Mouse (Mus musculus): ENCODE data around the gene Atg101.

The Atg101 gene

DNA sequence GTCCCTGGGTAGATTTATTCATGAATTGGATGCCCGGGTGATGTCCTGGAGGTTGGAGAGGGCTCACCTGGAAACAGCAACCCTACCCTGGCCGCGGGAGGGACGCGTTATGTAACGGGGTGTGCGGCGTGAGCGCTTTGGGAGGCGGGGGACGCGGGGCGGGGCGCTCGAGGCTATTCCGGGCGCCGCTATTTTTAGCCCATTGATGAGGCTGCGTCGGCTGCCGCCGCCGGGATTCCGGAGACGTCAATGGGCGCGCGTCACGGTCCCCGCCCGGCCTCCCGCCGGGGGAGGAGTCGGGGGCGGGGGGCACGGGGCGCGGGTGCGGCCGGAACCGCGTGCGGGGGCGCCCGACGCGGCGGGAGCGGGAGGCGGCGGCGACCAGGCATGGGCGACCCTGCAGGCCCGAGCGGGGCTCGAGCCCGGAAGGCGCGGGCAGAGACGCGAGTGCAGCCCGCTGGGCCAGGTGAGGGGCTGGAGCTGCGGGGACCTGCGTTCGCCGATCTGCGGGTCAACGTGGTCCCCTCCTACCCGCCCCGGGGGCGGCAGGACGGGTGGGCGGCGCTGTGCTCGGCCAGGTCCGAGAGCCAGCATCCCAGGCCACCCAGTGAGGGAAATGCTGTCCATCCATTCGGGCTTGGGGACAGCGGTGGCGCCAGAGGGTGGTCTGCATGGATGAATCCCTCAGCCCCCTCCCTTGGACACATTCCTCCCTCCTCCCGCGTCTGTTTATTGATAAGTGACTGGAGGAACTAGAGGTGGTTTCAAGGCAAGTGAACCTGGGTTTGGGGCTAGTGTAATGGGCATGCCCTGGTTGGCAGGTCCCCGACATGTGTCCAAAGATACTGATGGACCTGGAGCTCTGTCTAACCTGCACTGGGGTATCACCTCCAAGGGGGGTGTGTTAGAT is 29.9 kb upstream of the Atg101 start, which contains the start of gene Nr4a1:
Nr4a1 (plus strand) TSS at position 384 of the 910 bp plus-strand sequence.
- no peak for DNase-seq (ENCODE audit: low read depth, low spot score)

DNA sequence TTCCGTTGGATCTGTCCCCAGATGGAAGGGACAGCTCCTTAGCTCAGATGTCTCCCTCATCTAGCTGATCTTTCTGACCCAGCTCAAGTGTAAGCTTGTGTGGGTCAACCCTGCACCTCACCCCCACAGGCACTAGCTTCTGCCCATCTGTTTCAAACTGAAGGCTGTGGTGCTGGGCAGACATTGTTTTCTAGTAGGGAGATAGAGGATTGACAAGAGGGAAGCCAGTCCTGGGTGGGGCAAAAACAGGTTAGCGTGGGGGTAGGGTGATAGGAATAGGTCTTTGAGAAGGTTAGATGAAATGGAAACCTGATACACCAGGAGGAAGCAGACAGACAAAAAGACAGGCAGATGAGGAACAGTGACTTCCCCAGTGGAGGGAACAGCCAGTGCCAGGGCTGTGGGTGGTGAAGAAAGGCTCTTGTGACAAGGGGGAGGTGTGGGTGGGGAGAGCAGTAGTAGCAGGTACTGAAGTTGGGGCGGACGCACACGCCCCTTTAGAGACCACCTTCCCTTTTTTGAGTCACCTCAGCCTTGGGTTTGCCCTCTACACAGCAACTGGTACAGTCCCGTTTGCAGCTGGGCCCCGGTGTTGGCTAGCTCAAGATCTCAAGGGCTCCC is 28.1 kb upstream of the Atg101 start:
- no peak for DNase-seq (ENCODE audit: low read depth, low spot score)

DNA sequence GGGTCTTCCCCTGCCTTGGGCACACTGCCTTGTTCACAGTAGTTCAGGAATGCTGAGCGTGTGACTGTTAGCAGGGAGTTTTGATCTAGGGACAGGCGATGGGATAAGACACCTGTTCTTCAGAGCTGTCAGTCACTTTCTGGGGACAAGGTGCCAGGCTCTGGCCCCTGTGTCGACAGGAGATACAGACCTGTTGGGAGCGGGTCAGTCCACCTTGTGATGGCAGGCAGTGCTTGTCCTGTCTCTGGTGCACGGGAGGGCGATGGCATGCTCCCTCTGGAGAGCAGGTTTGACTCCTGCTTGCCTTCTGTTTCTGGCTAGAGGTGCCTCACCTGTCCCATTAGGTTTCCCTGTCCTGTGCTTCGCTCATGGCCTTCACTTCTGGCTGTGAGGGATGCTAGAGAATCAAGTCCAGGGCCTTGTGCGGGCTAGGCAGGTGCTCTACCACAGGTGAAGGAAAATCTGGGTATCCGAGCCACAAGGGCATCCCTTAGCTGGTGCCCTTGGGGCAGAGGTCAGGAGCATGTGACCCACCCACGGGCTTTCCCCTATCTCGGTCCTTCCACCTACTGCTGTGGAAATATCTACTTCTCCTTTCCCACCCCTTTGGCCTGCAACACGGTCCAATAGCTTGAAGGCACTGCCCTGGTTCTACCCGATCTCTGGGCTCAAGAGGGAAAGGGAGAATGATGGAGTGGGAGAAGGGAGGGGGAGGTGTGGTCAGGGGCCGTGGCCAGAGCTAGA is 27.4 kb upstream of the Atg101 start:
- DNase-seq (ENCODE audit: low read depth, low spot score): no peak

- DNase-seq (ENCODE audit: low read depth, low spot score): no peak
Measured at GRCm38 (mm10) chr15:101258420-101258819, 25.7 kb upstream of the Atg101 start.

GRCm38 (mm10) chr15:101259922-101260321 is 24.1 kb upstream of the Atg101 start:
- no peak for DNase-seq (ENCODE audit: low read depth, low spot score)

GRCm38 (mm10) chr15:101260387-101260786 is 23.7 kb upstream of the Atg101 start:
- no peak for DNase-seq (ENCODE audit: low read depth, low spot score)

DNA sequence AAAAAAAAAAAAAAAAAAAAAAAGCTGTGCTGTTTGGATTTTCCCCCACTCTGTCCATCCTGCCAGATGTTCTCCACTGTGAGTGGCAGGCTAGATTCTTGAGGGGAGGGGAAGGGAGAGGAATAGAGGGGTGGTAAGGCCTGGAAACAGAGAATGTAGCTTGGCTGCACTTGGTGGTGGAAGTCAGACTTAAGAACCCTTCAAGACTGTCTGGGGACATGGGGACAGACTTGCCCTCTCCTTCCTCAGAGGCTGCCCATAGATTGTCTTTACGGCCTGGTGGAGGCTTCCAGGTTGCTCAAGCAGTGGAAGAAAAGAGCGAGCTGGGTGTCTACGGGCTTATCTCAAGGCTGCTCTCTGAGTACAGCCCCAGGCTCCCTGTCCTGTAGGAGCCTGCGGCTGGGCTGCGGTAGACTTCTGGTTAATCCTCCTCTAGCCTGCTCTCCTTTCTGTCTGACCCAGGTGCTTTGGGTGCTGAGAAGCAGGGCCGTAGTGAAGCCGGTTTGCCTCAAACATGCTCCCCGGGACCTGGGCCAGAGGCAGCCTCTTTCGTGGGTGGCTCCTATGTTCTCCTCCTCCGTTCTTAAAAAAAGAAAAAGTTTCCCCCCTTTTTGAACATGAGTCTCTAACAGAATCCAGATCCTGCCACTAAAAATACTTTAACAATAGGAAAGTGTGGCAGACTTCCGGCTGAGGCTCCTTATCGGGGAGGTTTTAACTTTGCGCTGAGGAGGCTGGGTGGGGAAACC is 23.0 kb upstream of the Atg101 start:
- no peak for DNase-seq (ENCODE audit: low read depth, low spot score)

GRCm38 (mm10) chr15:101262502-101262901 is 21.6 kb upstream of the Atg101 start:
- DNase-seq (ENCODE audit: low read depth, low spot score): no peak

GRCm38 (mm10) chr15:101266132-101266963 is 17.7 kb upstream of the Atg101 start:
- DNase-seq (ENCODE audit: low read depth, low spot score): no peak

DNA sequence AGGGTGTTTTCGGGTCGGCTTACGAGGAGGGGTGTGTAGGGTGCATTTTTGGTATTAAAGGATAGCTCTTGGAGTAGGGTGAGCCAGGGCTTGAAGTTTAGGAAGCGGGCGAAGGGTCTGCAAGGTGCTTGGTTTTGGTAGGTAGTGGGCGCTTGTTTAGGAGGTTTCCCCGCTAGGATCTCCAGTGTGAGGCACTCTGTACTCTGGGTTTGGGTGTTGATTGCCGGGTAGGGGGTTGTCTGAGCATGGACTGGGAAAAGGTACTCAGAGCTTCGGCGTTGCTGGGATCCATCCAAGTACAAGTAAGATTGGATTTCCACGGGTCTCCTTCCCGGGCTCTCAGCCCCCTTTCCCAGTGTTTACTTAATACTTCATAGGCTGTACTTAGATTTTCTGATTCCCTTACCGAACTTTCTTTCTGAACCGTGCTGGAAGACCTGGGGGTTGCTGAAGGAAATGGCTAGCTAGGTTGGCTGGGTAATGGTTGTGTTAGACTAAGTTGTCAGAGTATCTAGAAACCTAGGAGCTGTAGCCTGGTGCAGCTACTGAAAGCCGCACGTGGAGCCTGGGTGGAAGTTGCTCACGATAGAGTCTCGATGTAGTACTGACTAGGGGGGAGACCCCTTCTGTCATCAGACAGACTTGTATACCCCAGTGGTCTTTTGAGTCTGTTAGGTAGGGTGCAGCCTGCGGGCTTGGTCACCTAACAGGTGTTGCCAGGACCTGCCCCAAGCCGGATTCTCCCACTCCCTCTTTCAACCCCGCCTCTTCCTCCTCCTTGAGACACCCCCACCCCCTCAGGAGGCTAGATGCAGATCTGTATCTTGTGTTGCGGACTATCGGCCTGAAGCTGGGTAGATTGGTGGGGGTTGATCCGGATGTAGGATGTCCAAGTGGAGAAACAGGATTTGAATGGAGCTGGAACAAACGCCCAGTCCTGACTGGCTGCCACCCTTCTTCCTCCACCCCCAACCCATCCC is 16.7 kb upstream of the Atg101 start:
- DNase-seq (ENCODE audit: low read depth, low spot score): no peak

DNA sequence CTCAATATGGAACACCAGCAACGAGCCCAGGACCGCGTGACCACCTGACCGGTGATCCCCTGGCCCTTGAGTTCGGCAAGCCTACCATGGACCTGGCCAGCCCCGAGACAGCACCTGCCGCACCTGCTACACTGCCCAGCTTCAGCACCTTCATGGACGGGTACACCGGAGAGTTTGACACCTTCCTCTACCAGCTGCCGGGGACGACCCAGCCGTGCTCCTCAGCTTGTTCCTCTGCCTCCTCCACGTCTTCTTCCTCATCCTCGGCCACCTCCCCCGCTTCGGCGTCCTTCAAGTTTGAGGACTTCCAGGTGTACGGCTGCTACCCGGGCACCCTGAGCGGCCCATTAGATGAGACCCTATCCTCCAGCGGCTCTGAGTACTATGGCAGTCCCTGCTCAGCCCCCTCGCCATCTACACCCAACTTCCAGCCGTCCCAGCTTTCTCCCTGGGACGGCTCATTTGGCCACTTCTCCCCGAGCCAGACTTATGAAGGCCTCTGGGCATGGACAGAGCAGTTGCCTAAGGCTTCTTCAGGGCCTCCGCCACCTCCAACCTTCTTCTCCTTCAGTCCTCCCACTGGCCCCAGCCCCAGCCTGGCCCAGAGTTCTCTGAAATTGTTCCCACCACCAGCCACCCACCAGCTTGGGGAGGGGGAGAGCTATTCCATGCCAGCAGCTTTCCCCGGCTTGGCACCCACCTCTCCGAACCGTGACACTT is 13.8 kb upstream of the Atg101 start:
- no peak for DNase-seq (ENCODE audit: low read depth, low spot score)

GRCm38 (mm10) chr15:101271107-101271506 is 13.0 kb upstream of the Atg101 start:
- no peak for DNase-seq (ENCODE audit: low read depth, low spot score)

GRCm38 (mm10) chr15:101271513-101271912 is 12.6 kb upstream of the Atg101 start:
- no peak for DNase-seq (ENCODE audit: low read depth, low spot score)

DNA sequence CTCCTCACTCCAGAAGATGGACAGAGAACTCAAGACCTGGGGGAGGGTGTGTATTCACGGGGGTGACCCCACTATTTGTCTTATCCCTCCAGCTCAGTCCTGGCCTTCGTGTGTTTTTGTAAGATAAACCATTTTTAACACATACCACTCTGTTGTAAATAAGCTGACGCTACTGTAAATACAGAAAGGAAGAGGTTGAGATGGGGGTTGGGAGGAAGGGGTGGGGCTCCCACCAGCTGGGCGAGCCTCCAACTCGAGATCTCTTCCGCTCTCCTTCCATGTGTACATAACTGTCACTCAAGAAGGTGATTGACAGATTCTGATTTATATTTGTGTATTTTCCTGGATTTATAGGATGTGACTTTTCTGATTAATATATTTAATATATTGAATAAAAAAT is 9.7 kb upstream of the Atg101 start:
- DNase-seq (ENCODE audit: low read depth, low spot score): no peak

DNA sequence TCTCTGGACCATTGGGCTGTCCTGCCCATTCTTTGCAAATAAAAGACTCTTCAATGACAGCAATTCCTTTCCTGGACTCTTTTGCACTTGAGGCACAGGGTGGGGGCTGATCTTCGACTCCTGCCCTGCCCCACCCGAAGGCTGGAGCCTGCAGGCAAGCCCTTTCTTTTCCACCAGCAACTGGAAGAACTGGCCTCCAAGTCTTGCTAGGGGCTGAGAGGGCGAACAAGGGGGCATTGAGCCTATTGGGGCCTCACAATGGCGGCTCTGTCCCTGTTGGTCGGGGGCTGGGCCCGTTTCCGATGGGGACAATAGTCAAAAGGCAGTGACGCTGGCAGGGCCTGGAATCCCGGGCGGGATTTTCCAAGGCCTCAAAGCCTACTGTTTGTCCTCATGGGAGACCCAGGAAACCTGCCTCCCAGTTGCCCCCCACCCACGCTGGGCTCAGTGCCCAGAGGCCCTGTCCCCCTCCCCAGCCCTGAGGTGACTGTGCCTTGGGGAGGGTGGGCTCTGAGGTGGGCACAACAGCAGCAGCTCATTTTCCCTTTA is 6.6 kb upstream of the Atg101 start:
- no peak for DNase-seq (ENCODE audit: low read depth, low spot score)

GRCm38 (mm10) chr15:101278589-101278988 is 5.5 kb upstream of the Atg101 start:
- no peak for DNase-seq (ENCODE audit: low read depth, low spot score)

DNA sequence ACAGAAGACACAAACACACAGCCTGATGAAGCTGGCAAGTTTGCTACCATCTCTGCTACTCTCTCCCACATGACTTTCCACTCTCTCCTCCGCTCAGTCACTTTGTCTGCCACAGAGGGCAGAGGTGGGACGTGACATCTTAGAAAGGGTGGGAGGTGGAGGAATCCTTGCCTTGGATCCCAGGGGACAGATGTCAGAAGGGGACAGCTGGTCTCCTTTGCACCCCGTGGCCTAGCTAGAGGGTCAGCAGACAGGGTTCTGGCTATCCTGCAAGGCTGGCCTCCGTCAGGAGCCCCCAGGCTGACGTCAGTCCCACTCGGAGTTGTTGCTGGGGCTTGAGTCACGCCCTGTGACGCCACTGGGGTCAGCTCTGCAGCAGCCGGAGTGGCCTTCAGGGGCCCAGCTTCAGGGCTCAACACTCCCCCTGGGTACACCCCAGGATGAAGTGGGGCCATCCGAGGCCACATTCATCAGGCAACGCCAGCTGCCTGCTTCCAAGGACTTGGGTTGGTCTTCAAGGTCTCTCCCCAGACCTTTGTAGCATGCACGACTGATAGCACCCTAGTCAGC is 4.6 kb upstream of the Atg101 start:
- DNase-seq (ENCODE audit: low read depth, low spot score): no peak

GRCm38 (mm10) chr15:101282471-101282870 is 1.6 kb upstream of the Atg101 start:
- DNase-seq (ENCODE audit: low read depth, low spot score): no peak
